Mouse (Mus musculus) bone marrow, adult 2 months (tissue): ENCODE data around the gene Use1. TPM values are rescaled to one million over a fixed set of nuclear protein-coding genes. Genes with fewer than 3 reads are reported as not detected.

Experiments
- H3K27ac ChIP-seq: fragments of 200-500 bp; 2 replicates; pipeline ENCODE4 v1.5.1; 2012; ENCODE audit warnings: low read depth, mild to moderate bottlenecking, control low read depth, inconsistent platforms, low read length; ENCODE audit not compliant: control insufficient read depth, poor library complexity, insufficient read depth
- H3K4me1 ChIP-seq: fragments of 200-500 bp; 2 replicates; pipeline ENCODE4 v1.6.1; 2011; ENCODE audit warnings: low read length; ENCODE audit not compliant: control insufficient read depth, insufficient read depth
- H3K4me3 ChIP-seq: fragments of 200-500 bp; replicated peaks from 2 replicates; pipeline ENCODE3; 2011; ENCODE audit warnings: mild to moderate bottlenecking, low read depth, low read length, control low read depth; ENCODE audit not compliant: control insufficient read depth
- CTCF ChIP-seq: fragments of 200-500 bp; IDR thresholded peaks from 2 replicates; pipeline ENCODE4 v1.5.1; 2011; ENCODE audit warnings: low read length, control low read depth; ENCODE audit not compliant: control insufficient read depth, insufficient read depth
- POLR2A ChIP-seq: fragments of 200-500 bp; IDR thresholded peaks from 2 replicates; pipeline ENCODE4 v1.6.1; 2011; ENCODE audit warnings: low read depth, mild to moderate bottlenecking, control low read depth, low read length, borderline replicate concordance; ENCODE audit not compliant: control insufficient read depth
- WGBS: fragments of 180-500 bp; shearing (Covaris S2); methylation state at CpG from one replicate; pipeline ENCODE4 v1.1.7; 2018; 5-methylcytosine and 5-hydroxymethylcytosine counted together
- polyA plus RNA-seq: library from polyadenylated mRNA; stranded (reverse); fragments of >200 nt; gene quantifications from 2 replicates; pipeline ENCODE4 v1.2.4, GENCODE M21; 2011; ENCODE audit warnings: low replicate concordance; ENCODE audit not compliant: missing spikeins, insufficient read depth, insufficient read length

The Use1 gene
- polyA plus RNA-seq, 1 experiment = 139 TPM

DNA sequence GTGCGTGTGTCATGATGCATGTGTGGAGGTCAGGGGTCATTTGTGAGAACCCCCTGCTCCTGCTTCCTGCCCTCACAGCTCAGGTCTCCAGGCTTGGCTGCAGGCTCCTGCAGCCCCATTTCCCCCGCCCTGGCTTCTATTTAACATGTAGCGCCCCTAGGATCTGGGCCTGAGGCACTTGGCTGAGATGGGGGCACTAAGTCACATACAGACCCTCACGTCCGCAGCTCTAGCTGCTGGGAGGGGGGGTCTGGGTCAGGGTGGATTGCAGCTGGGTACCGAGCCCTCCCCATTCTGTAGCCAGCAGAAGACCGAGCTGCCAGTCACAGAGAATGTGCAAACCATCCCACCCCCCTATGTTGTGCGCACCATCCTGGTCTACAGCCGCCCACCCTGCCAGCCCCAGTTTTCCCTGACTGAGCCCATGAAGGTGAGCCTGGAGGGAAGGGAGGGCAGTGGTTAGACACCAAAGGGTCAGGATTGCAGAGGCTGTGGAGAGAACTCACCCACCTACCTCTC, 35.9 kb downstream of the Use1 start:
- TF ChIP-seq POLR2A = peak; percentile 19; the same call in 1 of the 2 replicates
- no peak for TF ChIP-seq CTCF
- Histone ChIP-seq H3K27ac (no peak overlapping the region), H3K4me3 (no peak overlapping the region), H3K4me1 (peaks cover 4% of the 10 kb centered on the region)
- 86% methylated on average over 9 of the region's 9 CpGs for WGBS

DNA sequence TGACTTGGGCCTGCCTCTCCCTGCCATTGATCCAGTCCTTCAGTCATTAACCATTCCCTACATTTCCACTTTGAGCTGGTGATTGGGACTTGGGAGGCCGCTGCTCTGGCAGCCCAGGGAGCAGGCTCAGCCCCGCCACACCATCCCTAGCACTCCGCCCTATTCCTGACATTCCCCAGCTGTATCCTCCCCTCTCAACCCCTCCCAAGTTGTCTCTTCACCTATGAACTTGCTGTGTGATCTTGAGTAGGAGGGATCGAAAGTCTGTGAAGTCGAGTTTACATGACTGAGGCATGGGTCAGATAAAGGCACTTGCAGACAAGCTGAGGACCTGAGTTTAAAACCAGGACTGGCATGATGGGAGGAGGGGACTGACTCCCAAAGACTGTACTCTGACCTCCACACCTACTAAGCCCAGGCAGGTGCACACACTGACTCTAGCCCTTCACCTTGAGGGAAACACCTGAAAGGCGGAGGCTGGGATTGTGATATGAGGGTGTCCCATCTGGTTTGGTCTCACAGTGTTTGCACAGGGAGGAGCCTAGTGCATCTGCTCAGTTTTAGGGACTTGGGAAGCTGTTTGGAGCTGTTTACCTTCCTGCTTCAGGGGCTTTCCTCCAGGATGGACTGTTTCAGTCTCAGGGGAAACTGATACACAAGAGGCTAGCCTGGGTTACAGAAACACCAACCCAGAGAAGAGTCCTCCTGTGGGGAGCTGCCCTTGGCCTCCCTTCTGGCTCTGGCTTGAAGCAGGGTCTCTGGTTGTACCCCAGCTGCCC, 36.6 kb downstream of the Use1 start:
- Histone ChIP-seq H3K4me3 (no peak overlapping the region), H3K27ac (no peak overlapping the region), H3K4me1 (peaks cover 4% of the 10 kb centered on the region)
- TF ChIP-seq POLR2A (no peak), CTCF (no peak)
- 85% methylated on average over 6 of the region's 6 CpGs for WGBS

DNA sequence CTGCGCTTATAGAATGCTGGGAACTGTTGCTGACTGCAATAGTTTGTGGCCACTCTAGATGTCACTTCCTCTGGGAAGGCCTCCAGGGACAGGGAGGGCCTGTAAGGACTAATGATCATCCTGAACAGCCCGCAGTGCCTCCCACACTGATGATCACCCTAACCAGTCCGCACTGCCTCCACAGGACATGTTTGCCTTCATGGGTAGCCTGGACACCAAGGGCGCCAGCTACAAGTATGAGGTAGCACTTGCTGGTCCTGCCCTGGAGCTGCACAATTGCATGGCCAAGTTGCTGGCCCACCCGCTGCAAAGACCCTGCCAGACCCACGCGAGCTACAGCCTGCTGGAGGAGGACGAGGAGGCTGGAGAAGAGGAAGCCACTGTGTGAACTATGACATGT, 37.4 kb downstream of the Use1 start:
- no peak overlapping the region for H3K4me3 ChIP-seq
- peaks cover 4% of the 10 kb centered on the region for H3K4me1 ChIP-seq
- no peak overlapping the region for H3K27ac ChIP-seq
- TF ChIP-seq POLR2A (no peak), CTCF (no peak)
- 85% methylated on average over 8 of the region's 8 CpGs for WGBS

DNA sequence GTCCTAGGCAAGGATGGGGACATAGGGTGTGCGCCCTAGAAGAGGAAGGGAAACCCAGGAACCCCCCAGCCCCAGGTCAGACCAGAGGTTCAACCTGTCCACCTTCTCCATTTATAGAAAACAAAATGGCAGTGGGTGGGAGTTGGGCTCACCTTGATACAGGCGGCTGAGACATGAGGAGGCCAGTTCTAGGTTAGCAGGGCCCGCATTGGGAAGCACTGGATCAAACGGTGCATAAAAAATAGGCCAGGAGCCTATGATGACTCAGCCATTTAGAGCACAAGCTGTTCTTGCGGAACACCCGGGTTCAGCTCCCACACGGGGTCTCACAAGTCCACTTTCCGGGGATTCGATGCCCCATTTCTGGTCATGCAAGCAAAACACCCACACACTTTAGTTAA, 38.3 kb downstream of the Use1 start:
- H3K4me3 ChIP-seq = no peak overlapping the region
- 52% methylated on average over 9 of the region's 9 CpGs for WGBS
- H3K27ac ChIP-seq = no peak overlapping the region
- TF ChIP-seq POLR2A (no peak), CTCF (no peak)
- H3K4me1 ChIP-seq = peaks cover 4% of the 10 kb centered on the region

DNA sequence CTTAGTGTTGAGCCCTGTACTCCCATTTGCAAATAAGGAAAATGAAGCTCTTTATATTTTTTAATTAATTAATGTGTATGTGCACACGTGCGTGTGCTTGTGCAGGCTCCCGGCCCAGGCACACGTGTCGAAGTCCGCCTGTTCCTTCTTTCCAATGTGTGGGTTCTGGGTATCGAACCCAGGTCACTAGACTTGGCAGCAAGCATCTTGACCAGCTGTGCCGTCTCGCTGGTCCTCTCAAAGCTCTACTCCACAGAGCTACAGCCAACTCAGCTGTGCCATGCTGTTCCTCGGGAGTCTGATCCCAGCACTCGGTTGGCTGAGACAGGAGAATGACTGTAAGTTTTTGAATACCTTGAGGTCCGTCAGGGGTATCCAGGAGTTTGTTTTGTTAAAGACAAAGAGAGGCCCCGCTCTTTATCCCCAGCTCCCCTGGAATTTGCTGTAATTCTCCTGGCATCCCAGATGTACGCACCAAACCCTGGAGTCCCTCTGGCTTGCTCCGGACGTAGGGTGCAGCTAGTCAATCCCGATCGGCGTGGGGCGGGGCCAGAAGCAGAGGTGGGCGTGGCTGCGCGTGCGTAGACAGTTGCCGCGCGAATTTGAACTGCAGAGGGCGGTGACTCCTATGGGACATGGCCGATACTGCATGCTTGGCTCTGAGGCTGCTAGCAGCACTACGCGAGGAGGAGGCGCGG, 38.9 kb downstream of the Use1 start, which contains the start of gene Ankle1:
TSS of gene Ankle1 (plus strand) at position 610 of the 698 bp plus-strand sequence.
- Histone ChIP-seq H3K4me1 (peaks cover 4% of the 10 kb centered on the region), H3K4me3 (peak within 1 kb of the TSS; percentile 89), H3K27ac (peak within 1 kb of the TSS; percentile 74)
- 10% methylated on average over 33 of the region's 33 CpGs for WGBS
- TF ChIP-seq POLR2A = peak; percentile 91
- TF ChIP-seq CTCF = peak; percentile 58

DNA sequence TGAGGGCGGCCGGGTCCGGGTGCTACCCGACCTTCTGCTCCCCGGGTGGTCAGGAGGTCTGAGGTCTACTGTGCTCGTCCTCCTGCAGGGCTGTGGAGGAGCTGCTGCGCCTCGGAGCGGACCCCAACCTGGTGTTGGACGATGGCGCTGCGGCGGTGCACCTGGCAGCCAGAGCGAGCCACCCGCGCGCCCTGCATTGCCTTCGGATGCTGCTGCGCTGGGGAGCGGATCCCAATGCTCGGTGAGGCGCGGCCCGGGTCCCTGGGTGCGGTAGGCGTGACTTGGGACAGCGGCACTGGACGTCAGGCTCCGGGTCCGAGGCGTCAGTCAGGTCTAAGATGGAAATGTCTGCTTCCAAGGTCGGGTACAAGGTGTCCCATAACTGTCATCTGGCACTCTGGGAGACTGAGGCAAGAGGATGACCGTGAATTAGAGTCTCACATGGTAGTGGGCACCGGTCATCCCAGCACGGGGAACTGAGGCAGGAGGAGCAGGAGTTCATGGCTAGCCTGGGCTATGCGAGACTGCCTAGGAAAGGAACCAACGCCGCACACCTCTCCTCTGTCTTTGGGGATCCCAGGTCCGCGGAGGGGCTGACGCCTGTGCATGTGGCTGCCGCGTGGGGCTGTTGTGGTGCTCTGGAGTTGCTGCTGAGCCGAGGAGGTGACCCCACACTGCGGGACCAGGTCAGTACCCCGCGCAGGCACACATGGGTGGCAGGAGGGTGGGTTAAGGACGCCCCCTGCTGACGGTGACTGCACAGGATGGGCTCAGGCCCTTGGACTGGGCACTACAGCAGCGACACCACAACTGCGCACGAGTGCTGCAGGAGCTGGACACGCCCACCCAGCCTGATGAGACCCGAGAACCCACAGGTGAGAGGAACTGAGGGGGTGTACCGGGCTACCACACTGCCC, 39.7 kb downstream of the Use1 start:
- peak overlapping the region; percentile 74 for H3K27ac ChIP-seq
- H3K4me1 ChIP-seq = peaks cover 4% of the 10 kb centered on the region
- TF ChIP-seq POLR2A (peak; percentile 61; the same call in 1 of the 2 replicates), CTCF (peak; percentile 86)
- peak overlapping the region; percentile 89 for H3K4me3 ChIP-seq
- WGBS = under 1% methylated on average over 55 of the region's 55 CpGs

DNA sequence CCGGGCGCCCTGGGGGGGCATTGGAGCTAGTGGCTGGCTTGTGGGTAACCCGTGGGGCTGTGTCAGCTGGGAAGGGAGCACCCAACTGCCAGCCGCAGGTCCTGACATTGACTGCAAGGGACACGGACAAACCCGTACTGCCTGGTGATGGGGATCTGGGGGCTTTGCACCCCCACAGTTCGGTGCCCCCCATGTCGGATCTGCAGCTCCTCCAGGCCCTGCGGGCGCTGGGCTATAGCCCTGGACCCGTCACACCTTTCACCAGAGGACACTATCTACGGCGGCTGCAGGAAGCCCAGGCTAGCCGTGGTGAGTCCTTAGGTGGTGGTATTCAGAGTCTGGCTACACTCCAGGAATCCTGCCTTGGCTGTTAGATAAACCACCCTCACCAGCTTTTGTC, 40.8 kb downstream of the Use1 start:
- H3K4me1 ChIP-seq = peaks cover 4% of the 10 kb centered on the region
- no peak overlapping the region for H3K4me3 ChIP-seq
- WGBS = 80% methylated on average over 14 of the region's 14 CpGs
- no peak overlapping the region for H3K27ac ChIP-seq
- TF ChIP-seq CTCF (no peak), POLR2A (no peak)
